Mouse (Mus musculus): ENCODE measurements around the gene Cacna2d3. TPM values are rescaled to one million over a fixed set of nuclear protein-coding genes. Genes with fewer than 3 reads are reported as not detected.

The Cacna2d3 gene
- total RNA-seq, 2 experiments from 2014 or later, result not detected

DNA sequence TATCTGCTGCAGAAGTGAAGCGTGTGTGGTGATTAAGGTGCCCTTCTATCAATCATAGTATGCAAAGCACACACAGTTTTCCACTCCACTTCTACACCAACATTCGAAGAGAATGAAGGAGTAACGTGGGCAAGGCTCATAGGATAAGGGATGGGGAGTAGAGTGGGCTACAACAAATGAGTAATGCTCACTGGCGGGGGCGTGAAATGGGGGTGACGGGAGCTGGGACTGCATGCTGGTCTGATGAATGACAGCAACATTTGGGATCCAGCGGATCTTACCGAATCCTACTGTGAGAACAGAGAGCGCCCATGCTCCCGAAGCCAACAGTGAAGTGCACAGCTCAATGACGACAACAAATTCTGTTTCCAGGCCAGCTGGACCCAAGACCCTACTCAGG lies 76.2 kb downstream of the Cacna2d3 start:
- ATAC-seq (ENCODE audit: poor library complexity, severe bottlenecking), result no peak

DNA sequence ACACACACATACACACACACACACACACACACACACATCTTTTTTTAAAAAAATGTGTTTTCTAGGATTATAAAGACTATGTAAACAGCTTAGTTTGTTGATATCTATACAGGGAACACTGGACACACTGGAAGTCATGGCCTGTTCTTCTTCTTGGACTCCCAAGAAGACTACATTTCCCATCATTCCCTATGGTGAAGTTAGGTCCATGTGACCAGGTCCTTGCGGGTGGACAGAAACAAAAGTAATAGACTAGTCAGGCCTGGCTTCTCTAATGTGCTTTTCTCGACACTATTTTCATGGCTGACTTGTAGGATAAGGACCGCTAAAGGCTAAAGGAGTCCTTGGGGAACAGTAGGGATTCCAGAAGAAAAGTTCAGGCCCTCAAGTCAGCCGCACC lies 78.4 kb downstream of the Cacna2d3 start:
- ATAC-seq (ENCODE audit: poor library complexity, severe bottlenecking), result no peak

DNA sequence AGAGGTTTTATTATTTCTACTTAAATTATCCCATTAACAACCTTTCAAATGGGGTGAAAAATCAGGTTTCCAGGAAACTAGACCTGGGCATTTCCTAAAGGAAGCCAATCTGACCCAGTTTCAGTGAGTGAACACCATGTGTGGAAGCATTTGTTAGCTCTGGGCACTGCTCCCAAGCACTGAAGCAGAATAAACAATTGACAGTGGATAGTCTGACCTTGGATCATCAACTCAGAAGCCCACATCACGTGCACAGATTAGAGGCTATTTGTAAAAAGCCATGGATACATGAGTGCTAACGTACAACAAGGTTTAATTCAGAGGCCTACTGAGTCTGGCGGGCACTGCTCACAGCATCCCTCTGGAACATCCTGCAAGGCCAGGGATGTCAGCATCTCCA lies 82.4 kb downstream of the Cacna2d3 start:
- no peak for ATAC-seq (ENCODE audit: poor library complexity, severe bottlenecking)

DNA sequence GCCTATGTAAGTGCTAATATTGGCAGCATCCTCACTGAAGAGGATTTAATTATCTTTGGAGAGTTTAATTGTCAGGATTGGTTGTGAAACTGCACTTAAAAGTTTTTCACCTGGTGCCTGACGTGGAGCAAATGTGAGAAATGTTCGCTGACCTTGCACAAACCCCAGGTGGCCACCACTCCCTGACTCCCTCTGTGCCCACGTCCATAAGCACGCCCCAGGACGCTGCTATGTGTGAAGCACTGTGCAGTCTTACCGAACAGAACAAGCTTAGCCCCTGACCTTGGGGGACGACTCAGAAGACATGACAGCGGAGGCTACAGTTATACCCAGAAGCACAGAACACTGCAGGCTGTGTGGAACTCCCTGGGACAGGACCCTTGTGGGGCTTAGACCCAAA lies 93.5 kb downstream of the Cacna2d3 start:
- no peak for ATAC-seq (ENCODE audit: poor library complexity, severe bottlenecking)

DNA sequence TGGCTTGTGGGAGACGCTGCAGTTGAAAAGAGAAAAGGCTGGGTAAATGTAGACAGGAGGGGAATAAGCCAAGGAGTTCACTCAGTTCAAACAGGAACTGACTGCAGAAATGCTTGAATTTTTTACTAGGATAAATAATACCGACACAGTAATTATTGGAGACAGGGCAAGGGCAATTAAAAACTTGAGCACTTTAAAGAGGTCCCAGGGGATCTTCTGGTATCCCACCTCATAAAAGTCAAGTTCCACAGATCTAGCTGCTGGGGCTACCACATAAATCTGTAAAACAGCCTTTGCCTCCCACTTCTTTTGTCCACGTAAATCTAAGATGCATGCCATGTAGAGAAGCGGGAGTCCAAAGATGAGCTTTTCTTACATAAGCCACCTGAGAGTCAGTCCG lies 109.2 kb downstream of the Cacna2d3 start:
- no peak for ATAC-seq (ENCODE audit: poor library complexity, severe bottlenecking)

DNA sequence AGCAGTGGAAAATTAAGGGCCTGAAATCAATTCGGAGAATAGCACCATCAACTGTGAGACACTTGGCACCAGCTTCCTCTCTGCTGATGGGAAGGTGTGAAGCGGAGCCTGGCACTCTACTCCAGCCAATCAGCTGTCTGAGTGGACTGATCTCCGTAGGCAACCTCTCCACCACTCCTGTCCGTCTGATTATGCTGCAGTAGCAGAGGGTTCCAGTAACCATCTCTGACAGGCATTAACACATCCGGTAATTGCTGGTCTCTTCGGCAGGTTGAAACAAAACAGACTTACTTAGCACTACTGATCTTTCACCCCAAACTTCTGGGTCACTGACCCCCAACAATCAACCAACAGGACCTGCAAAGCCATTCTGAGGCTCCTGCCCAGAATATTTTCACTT lies 112.9 kb downstream of the Cacna2d3 start:
- no peak for ATAC-seq (ENCODE audit: poor library complexity, severe bottlenecking)

DNA sequence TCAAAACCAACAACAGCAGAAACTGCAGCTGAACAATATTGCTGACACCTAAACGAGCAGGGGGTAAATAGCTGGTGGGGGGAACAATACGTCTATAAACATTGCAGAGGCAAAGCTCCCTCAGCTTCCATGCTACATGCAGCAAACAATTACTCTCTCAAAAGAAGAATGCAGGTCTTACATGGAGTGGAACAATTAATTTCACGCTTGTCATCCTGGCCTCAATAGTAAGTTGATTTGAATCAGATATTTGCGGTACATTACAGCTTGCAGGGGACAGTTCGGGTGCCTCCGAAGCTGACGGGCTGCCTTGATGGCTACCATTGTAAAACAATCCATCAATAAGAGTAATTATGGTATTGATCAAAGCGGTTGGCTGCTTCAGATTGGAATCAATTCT lies 122.2 kb downstream of the Cacna2d3 start:
- no peak for ATAC-seq (ENCODE audit: poor library complexity, severe bottlenecking)

DNA sequence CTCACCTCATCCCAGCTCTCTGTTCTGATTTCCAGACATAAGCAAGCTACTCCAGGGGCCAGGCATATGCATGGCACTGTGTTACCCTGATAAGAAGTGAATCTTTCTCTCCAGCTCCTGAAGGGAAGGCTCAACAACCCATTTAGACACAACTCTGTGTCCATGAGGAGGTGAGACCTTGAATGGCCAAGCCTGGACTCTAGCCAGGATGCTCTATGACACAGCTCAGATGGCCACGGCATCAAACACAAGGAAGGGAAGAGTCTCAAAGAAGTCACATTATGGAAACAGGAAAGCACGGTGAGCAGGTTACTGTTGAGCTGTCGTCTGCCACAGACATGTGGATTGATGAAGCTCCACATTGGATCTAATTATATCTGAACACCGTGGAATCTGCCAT lies 128.8 kb downstream of the Cacna2d3 start:
- no peak for ATAC-seq (ENCODE audit: poor library complexity, severe bottlenecking)

DNA sequence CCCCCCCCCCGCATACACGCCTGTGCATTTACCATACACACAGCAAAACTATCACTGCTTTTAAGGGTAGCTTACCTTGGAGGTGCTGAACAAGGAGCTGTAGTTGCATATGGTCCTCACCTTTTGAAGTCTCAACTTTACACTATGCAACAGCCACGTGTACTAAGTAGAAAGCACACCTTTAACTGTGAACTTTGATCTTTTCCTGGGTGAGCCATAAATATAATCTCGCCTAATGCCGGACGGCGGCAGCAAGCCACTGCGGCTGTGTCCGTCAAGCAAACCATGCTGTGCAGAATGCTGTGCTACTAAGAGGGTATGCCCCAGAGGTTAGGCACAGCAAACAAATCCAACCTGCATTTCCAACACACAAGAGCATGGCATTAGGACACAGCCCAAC lies 132.0 kb downstream of the Cacna2d3 start:
- no peak for ATAC-seq (ENCODE audit: poor library complexity, severe bottlenecking)

DNA sequence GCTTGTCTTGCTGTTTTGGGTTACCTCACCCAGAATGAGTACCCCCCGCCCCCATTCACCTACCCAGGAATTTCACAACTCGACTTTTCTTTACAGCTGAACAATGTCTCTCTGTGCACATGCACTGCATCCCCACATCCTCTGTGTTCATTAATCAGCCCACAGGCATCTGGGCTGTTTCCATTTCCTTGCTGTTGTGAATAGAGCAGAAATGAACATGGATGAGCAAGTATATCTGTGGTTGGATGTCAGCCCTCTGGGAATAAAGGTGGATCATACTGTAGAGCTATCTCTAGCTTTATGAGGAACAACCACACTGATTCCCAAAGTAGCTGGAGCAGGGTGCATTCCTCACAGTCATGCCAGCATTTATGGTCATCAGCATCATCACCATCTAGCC lies 139.7 kb downstream of the Cacna2d3 start:
- no peak for ATAC-seq (ENCODE audit: poor library complexity, severe bottlenecking)

DNA sequence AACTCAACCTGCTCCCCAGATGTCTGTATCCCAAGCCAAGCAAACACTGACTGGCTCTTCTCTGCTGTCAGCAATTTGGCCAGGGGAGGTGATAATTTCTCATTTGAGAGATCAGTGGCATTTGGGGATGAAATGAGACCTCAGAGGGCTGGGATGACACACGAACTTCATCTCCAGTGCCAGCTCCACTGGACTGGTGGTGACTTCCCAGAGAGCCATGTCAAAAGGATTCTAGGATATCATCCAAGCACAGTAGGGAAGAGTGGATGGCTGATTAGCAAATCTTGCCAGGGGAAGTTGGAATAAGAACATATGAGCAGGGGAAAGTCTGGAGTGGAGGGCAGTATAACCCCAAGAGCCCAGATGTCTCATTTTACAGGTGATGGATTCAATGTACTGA lies 143.9 kb downstream of the Cacna2d3 start:
- no peak for ATAC-seq (ENCODE audit: poor library complexity, severe bottlenecking)

DNA sequence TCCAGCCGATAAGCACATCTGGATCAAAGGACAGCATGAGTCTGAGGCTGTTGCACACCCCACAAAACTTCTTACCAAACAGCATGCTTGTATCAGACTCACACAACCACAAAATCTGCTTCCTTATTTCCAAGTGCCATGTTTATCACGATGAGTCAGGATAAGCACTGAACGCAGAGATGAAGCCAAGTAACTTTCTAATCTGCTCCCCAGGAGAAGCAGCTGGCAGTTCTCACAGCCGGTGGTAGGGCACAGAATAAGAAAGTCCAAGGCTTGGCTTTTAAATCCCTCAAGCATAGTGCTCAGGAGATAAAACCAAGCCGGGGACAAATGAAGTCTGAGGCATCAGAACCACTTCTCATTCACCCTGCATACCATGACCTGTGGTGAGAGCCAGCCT lies 146.1 kb downstream of the Cacna2d3 start:
- ATAC-seq (ENCODE audit: poor library complexity, severe bottlenecking), result no peak

DNA sequence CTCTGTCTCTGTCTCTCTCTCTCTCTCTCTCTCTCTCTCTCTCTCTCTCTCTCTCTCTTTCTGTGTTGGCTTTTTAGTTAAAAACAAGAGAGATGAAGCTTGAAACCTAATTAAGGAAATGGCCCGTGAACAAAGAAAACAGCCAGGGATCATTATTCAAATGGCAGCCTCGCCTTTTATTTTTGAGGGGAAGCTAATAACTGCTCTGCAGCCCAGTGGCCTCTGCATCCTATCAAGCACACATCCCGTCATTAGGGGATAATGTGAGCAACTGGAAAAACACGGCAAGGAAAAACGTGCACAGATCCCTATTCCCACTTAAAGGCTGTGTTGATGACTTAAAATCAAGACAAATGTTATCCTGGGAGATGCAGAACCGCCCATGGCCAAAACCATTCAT lies 159.0 kb downstream of the Cacna2d3 start:
- no peak for ATAC-seq (ENCODE audit: poor library complexity, severe bottlenecking)

DNA sequence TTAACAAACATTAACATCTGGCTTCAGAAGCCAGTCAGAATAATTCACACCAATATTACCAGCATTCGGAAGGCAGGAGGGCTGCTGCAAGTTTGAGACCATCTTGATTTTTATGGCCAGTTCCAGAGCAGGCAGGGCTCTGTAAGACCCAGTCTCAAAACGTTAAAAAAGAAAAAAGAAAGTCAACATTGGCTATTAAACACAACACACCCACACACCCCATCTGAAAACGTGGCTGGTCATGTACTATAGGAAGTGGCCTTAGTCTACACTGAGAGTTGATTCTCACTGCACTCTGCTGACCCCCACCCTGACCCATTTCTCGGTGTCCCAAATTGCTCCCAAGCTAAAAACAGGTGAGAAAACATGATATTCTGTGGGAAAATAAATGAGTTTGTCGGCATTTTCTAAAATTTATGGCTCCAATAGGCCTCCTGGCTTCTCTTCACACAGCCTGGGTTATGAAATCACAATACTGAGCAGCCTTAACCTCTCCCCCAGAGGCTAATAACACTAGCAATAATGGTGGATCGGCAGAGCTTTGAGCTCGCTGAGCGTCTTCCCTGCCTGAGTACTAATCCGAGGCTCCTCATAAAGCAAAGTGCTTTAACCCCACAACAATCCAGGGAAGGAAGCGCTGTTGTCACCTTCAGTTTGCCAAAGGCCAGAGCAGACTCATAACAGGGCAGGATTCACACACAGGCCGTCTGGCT lies 160.4 kb downstream of the Cacna2d3 start:
- no peak for ATAC-seq (ENCODE audit: poor library complexity, severe bottlenecking)

DNA sequence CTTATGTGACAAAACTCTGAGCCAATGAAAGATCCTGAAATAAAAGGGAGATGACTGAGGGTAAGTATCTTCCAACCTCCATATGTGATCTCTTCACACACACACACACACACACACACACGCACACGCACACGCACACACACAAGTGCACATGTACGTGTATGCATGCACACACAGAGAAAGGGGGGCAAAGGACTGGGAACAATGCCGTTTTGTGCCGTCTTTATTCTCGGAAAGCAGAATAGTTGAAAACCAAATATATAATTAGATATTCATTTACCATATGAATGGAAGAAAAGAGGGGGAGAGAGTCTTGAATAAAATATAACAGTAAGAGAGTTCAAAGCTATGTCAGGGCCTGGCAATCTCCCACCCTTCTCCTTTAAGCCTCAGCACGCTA lies 163.2 kb downstream of the Cacna2d3 start:
- ATAC-seq (ENCODE audit: poor library complexity, severe bottlenecking), result no peak

DNA sequence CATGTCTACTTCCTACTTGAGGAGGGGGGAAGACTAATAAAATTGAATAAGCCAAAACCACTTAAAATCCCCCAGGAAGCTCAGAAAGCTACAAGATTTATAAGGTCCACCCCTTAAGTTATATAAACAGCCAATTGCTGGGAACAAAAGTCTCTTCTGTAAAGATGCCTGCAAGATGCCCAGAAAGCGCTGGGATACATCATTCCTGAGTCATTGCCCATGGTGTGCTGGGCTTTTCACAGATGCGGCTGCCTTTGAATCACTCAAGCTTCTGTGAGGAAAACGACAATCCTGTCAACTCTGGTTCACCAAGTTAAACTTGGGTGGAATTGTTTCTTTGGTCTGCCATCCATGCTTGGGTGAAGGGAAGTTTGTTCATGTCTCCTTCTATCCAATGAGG lies 165.5 kb downstream of the Cacna2d3 start:
- no peak for ATAC-seq (ENCODE audit: poor library complexity, severe bottlenecking)

DNA sequence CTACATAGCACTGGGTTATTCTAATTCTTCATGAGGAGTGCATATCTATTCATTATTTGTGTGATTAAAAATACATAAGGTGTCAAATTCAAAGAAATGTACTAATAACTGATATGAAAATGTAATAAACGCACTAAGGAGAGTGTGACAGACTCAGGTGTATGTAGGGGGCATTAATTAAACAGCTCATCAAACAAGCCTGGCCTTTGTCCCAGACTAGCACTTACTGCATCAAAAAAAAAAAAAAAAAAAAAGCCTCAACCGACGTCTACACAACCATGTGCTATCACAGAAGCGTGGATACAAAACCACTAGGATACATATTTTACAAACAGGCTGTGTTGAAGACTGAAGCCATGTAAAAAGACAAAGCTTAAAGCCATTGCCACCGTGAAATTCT lies 169.2 kb downstream of the Cacna2d3 start:
- ATAC-seq (ENCODE audit: poor library complexity, severe bottlenecking), result no peak

DNA sequence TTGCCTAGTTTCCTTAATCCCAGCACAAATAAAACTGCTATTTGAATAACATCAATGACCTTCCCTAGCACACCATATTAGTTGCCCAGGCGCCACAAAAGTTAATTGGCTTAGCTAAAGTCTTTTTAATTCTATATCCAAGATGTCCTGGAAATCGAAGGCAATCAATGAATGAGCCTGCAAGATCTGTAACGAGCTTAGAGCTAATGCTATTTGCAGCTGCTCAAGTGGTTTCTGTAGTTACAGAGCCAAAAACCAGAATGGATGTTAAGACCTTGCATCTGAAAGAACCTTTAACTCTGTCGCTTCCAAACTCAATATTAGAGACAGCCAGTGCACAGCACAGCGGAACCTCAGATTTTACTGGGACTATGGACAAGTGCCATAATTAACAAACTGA lies 173.0 kb downstream of the Cacna2d3 start:
- ATAC-seq (ENCODE audit: poor library complexity, severe bottlenecking), result no peak

DNA sequence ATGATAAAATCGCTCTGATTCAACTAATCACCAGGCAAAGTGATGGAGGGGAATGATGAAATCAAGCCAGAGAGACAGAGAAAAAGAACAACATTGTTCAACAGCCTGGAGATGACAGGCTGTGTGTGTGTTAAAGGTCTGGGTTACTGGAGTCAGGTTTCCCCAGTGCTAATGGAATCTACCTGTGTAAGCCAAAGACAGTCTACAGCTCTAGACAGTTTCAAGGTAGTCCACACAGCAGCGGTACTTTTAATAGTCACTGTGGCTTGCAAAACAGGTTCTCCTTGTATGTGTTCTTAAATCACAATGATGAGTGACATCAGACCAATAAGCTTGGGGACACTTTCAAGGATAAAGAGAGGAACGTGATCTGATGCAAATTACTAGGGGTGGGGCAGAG lies 191.1 kb downstream of the Cacna2d3 start:
- ATAC-seq (ENCODE audit: poor library complexity, severe bottlenecking), result no peak

DNA sequence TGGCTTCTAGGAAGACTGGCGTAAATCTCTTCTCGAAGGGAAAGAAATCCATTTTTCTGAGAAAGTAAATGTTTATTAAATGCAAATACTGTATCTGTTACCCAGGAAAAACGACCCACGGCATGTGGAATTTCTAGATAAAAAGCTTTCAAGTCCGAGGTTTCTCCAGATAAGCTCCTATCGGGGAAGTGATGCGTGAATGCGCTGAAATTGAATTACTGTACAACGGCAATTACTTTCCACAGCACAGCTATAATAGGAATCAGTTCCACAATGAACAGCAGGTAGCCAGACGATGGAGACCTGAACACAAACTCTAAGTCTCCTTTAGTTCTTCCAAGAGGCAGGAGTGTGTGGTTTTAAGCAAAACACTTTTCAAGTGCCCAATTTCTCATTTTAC lies 193.0 kb downstream of the Cacna2d3 start:
- ATAC-seq (ENCODE audit: poor library complexity, severe bottlenecking), result no peak

DNA sequence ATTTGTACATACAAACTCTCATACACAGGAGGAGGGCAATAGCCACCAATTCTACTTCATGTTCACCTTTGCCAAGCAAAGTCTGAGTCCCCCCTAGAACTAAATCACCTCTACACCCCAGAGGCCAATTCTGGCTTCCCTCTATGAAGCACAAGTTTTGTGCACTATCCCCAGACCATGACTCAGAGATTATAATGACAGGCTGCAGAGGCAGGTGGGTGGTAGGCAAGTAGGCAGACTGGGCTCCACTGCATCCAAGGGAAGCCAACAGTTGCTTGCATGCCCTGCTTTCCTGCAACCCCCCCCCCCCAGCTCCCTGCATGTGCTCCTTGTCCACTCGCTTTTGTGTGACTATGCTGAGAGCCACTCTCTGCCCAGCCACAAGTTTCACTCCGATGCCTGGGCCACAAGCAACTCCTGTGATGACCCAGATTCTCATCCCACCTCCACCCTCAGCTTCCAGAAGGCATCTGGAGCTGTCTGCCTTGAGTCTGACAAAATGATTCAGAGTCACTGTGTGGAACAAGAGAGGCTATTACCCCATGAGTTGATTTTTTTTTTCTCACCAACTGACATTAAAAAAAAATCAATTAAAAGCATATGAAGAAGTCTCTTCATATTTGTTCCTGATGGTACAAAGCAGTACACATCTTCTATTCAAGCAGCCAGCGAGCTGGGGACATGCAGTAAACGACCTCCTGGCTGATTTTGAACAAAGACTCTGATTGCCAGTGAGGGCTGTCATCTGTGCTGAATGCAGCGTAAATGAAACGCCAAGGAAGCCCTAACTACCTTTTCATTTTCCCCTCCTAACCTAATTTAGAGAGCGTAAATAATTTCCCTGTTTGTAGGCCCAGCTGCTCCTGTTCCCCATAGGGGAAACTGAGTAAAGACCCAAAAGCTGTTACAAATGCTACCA lies 201.7 kb downstream of the Cacna2d3 start:
- no peak for ATAC-seq (ENCODE audit: poor library complexity, severe bottlenecking)

DNA sequence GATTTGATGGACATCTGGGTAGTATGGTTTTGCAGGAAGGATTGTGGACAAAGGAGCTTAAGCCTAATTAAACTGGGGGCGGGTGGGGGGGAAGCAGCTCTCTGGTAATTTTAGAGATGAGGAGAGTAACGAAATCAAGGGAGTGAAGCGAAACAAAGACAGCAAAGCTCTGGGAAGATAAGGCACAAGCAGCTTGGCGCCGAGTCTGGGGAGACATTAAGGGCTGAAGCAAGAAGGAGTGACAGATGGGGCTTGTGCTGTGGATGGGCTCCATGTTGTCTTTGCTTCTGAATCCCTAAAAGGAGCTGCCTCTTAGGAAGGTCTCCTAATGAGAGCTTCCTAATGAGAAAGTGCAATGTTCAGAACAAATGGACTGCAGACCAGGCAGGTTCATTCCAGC lies 219.0 kb downstream of the Cacna2d3 start:
- ATAC-seq (ENCODE audit: poor library complexity, severe bottlenecking), result no peak
